Mouse (Mus musculus): ENCODE results near the gene Wrap53. TPM values are rescaled to one million over a fixed set of nuclear protein-coding genes. Genes with fewer than 3 reads are reported as not detected.
"Not testable (repeated sequence)": the region's sequence is repeated elsewhere in the genome, so short reads cannot be mapped to it uniquely, and the experiment has no call there.

The Wrap53 gene
- polyA plus RNA-seq (2015; fragmentation: Nextera tagmentation; extraction: Ambion mirVana) = 23.6 and 24.8 TPM in 2 replicates

DNA sequence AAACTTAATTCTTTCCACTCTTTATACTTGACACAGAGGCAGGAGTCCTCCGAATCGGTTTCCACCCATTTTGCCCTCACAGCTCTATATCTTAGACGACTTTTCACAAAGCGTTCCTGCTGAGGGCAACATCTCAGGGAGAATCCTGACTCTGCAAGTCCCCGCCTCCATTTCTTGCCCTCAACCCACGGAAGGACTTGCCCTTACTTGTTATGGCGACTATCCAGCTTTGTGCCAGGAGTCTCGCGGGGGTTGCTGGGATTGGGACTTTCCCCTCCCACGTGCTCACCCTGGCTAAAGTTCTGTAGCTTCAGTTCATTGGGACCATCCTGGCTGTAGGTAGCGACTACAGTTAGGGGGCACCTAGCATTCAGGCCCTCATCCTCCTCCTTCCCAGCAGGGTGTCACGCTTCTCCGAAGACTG is at the start of gene Wrap53, which contains the start of gene Trp53:
Gene Wrap53, minus strand, starts transcription at position 165 of the 424 bp plus-strand sequence.
Gene Trp53, plus strand, starts transcription at position 269 of the 424 bp plus-strand sequence.
- Histone ChIP-seq H3K4me3 (peak within 1 kb of the TSS; percentile 77), H3K27me3 (no peaks in the 10 kb centered on the region), H3K27ac (peak within 1 kb of the TSS; percentile 96), H3K9me3 (no peaks in the 10 kb centered on the region), H3K36me3 (peaks cover 11% of the 10 kb centered on the region; the same call in 1 of the 2 replicates), H3K4me2 (peak within 1 kb of the TSS; percentile 80), H3K4me1 (peaks cover 33% of the 10 kb centered on the region), H3K9ac (peak within 1 kb of the TSS; percentile 80)
- ATAC-seq (ENCODE audit: insufficient number of reproducible peaks, low FRiP score, low TSS enrichment, low read depth) = peak; percentile 58
- WGBS = under 1% methylated on average over 13 of the region's 13 CpGs

DNA sequence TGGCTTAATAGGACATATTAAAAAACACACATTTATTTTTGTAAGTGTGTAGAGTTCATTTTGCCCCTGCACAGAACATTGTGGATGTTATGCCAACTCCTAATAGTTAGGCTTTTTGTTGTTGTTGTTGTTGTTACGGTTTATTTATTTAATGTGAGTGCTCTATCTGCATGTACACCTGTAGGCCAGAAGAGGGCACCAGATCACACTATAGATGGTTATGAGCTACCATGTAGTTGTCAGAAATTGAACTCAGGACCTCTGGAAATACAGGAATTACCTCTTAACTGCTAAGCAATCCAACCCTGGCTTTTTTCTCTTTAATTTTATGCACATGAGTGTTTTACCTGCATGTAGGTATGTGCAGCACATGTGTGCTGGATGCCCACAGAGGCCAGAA is 49.7 kb upstream of the Wrap53 start:
- no peak for ATAC-seq (ENCODE audit: insufficient number of reproducible peaks, low FRiP score, low TSS enrichment, low read depth)
- no peak overlapping the region for H3K4me3 ChIP-seq
- no peaks in the 10 kb centered on the region for H3K9me3 ChIP-seq
- H3K27me3 ChIP-seq = no peaks in the 10 kb centered on the region
- no peaks in the 10 kb centered on the region for H3K36me3 ChIP-seq
- no peak overlapping the region for H3K4me2 ChIP-seq
- peaks cover 11% of the 10 kb centered on the region; the same call in 1 of the 2 replicates for H3K4me1 ChIP-seq
- H3K27ac ChIP-seq = no peak overlapping the region
- 50% methylated on average over 1 of the region's 1 CpGs for WGBS
- H3K9ac ChIP-seq = no peak overlapping the region

DNA sequence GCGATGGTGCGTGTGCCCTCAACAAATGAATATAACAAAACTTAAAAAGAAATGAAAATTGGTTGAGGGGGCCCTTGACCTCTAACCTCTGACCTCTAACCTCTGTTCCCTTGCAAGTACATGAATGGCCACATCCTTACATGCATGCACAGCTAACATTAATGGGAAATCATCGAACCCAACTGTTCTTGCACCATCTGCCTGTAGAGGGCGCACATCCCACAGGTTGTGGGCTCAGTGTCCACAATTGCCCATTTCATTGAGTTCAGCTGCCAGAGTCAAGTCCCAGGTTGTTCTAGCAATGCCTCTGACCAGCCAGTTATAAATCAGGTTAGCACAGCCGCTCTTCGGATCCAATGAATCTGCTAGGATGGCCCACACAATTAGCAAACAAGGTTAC is 48.2 kb upstream of the Wrap53 start:
- 35% methylated on average over 6 of the region's 6 CpGs for WGBS
- no peak for ATAC-seq (ENCODE audit: insufficient number of reproducible peaks, low FRiP score, low TSS enrichment, low read depth)
- H3K4me3 ChIP-seq = no peak overlapping the region

DNA sequence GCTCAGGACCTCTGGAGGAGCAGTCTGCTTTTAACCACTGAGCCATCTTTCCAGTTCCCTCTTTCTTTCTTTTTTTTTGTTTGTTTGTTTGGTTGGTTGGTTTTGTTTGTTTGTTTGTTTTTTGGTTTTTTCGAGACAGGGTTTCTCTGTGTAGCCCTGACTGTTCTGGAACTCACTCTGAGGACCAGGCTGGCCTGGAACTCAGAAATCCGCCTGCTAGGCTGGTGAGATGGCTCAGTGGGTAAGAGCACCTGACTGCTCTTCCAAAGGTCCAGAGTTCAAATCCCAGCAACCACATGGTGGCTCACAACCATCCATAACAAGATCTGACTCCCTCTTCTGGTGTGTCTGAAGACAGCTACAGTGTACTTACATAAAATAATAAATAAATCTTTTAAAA is 44.3 kb upstream of the Wrap53 start:
- H3K4me2 ChIP-seq; H3K27ac ChIP-seq; H3K9ac ChIP-seq; H3K9me3 ChIP-seq; H3K4me1 ChIP-seq; H3K4me3 ChIP-seq; H3K36me3 ChIP-seq; H3K27me3 ChIP-seq; ATAC-seq (ENCODE audit: insufficient number of reproducible peaks, low FRiP score, low TSS enrichment, low read depth): not testable (repeated sequence)
- WGBS = 90% methylated on average over 2 of the region's 2 CpGs

More for the DNA sequence above, 48.2 kb upstream of the Wrap53 start:
- Histone ChIP-seq H3K9ac (no peak overlapping the region), H3K4me2 (no peak overlapping the region), H3K27ac (no peak overlapping the region), H3K9me3 (no peaks in the 10 kb centered on the region), H3K27me3 (no peaks in the 10 kb centered on the region), H3K36me3 (no peaks in the 10 kb centered on the region), H3K4me1 (no peaks in the 10 kb centered on the region)

DNA sequence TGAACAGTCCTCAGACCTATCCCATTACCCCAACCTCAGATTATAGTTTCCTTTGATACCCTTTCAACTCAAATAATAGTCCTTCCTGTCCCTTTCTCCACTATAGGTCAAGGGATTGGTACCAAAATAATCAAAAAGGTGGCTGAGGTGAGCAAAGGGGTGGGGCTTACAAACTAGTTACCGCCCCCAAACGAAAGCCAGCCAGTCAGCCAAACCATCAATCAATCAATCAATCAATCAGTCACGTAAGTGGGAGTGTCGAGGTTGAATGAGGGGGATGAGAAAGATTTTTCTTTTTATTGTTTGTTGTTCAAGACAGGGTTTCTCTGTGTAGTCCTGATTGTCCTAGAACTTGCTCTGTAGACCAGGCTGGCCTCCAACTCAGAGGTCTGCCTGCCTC is 43.0 kb upstream of the Wrap53 start:
- H3K4me2 ChIP-seq = peak overlapping the region; percentile 74; the same call in 1 of the 2 replicates
- no peaks in the 10 kb centered on the region for H3K27me3 ChIP-seq
- ATAC-seq (ENCODE audit: insufficient number of reproducible peaks, low FRiP score, low TSS enrichment, low read depth) = no peak
- H3K9ac ChIP-seq = peak overlapping the region; percentile 43; the same call in 1 of the 2 replicates
- peaks cover 8% of the 10 kb centered on the region for H3K4me1 ChIP-seq
- 62% methylated on average over 4 of the region's 4 CpGs for WGBS
- H3K36me3 ChIP-seq = no peaks in the 10 kb centered on the region
- no peaks in the 10 kb centered on the region for H3K9me3 ChIP-seq
- H3K27ac ChIP-seq = no peak overlapping the region
- H3K4me3 ChIP-seq = peak overlapping the region; percentile 49

DNA sequence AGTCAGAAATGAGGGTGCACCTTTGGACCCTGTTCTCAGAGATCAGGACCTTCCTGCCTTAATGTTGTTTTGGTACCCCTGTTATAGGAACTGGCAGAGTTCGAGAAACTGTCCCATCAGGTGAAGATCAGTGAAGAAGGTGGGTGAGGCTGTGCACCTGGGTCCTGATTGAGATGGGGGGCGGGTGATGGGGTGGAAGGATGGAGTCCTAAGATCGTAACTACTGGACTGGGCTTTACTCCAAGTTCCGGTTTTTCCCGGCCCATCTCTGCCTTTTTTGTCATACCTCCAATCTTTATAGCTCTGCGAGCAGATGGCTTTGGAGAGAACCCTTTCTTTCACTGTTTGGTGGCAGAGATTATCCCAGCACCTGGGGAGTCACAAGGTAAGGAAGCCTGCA is 42.4 kb upstream of the Wrap53 start:
- WGBS = 17% methylated on average over 6 of the region's 6 CpGs
- H3K4me2 ChIP-seq = peak overlapping the region; percentile 74
- H3K9ac ChIP-seq = peak overlapping the region; percentile 43
- H3K27ac ChIP-seq = peak overlapping the region; percentile 55; the same call in 1 of the 2 replicates
- H3K4me1 ChIP-seq = peaks cover 8% of the 10 kb centered on the region
- no peak for ATAC-seq (ENCODE audit: insufficient number of reproducible peaks, low FRiP score, low TSS enrichment, low read depth)
- no peaks in the 10 kb centered on the region for H3K36me3 ChIP-seq
- no peaks in the 10 kb centered on the region for H3K27me3 ChIP-seq
- no peaks in the 10 kb centered on the region for H3K9me3 ChIP-seq
- H3K4me3 ChIP-seq = peak overlapping the region; percentile 49

DNA sequence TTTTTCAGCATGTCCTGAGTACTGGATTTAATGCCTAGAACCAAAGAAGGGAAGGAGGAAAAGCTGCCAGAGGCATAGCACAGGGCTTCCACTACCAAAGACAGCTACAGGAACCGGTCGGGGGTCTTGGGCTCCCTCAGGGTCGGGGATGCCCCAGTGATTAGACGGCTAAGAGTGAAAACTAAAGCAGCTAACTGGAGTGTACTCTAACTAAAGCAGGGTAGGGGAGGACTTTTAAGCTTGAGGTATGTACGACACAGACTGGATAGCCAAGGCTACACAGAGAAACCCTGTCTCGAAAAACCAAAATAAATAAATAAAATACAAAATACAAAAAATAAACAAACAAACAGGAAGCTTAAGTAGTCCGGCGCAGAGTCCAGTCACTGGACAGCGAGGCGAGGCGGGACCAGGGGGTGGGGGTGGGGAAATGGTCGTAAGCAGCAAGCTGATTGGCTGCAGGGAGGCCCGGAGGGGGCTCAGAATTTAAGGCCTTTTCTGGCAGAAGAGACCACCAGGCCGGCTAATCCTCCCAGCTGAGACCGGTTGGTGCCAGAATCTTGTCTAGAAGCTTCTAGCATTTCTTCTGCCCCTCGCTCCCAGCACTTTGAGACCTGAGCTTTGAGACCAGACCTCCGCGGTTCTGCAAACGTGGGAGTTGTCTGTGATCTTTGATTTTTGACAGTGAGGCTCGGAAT is 41.7 kb upstream of the Wrap53 start, which contains the start of gene Sat2:
Gene Sat2, plus strand, starts transcription at position 454 of the 698 bp plus-strand sequence.
- no peaks in the 10 kb centered on the region for H3K36me3 ChIP-seq
- H3K27me3 ChIP-seq = 0 out of 2 replicates have a peak, but pooled peaks cover 5% of the 10 kb centered on the region
- H3K4me3 ChIP-seq = peak within 1 kb of the TSS; percentile 49
- ATAC-seq (ENCODE audit: insufficient number of reproducible peaks, low FRiP score, low TSS enrichment, low read depth) = peak; percentile 64
- peak within 1 kb of the TSS; percentile 55 for H3K27ac ChIP-seq
- H3K9ac ChIP-seq = peak within 1 kb of the TSS; percentile 43
- no peaks in the 10 kb centered on the region for H3K9me3 ChIP-seq
- H3K4me1 ChIP-seq = peaks cover 8% of the 10 kb centered on the region
- WGBS = 2% methylated on average over 20 of the region's 20 CpGs
- peak within 1 kb of the TSS; percentile 74 for H3K4me2 ChIP-seq

DNA sequence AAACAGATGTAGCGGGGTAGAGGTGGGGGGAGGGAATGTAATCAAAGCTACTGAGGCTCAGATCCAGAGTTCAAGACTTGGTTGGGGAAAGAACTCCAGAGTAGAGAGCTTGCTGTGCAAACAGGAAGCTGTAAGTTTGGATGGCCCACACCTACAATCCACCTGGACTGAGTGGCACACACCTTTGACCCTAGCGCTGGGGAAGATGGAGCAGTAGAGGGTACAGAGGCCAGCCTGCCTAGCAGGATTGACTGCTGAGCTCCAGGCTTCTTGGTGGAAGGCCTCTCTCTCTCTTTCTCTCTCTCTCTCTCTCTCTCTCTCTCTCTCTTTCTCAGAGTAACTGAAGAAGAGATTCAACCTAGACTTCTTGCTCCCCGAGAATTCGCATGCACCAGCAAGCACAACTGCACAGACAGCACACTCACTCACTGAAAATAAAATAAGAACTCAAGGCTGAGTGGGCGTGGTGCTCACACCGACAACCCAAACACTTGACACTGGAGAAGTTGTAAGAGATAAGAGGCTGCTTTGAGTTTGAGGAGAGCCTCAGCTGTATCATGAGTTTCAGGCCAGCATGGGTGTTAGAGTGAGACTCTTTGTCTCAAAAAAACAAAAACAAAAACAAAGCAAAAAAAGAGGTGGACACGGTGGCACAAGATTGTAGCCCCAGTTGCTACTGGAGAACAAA is 40.5 kb upstream of the Wrap53 start:
- 79% methylated on average over 7 of the region's 7 CpGs for WGBS
- no peak overlapping the region for H3K9ac ChIP-seq
- no peak for ATAC-seq (ENCODE audit: insufficient number of reproducible peaks, low FRiP score, low TSS enrichment, low read depth)

DNA sequence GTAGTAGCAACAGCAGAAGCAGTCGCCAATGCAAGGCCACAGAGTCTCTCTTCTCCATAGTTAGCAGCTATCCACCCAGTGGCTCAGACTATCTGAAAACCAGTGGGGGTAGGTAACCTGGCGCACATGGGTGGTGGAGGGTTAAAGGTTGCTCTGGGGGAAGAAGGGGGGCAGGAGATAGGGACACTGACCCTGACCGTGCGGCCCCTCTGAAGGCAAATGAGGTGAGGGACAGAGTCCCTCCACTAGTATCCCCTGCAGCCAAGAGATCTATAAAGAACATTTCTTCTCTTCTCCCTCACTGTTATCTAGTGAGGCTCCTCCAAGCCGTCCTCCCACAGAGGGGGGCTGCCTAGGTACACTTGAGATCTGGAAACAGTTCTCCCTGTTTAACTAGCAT is 37.8 kb upstream of the Wrap53 start, which contains the start of gene Shbg:
Gene Shbg, minus strand, starts transcription at position 101 of the 400 bp plus-strand sequence.
- H3K9ac ChIP-seq = no peak within 1 kb of the TSS
- 69% methylated on average over 5 of the region's 5 CpGs for WGBS
- no peak within 1 kb of the TSS for H3K4me2 ChIP-seq

More for the DNA sequence above, 40.5 kb upstream of the Wrap53 start:
- Histone ChIP-seq H3K27me3 (0 out of 2 replicates have a peak, but pooled peaks cover 7% of the 10 kb centered on the region), H3K9me3 (no peaks in the 10 kb centered on the region), H3K4me2 (no peak overlapping the region), H3K27ac (no peak overlapping the region), H3K4me1 (peaks cover 8% of the 10 kb centered on the region), H3K4me3 (no peak overlapping the region), H3K36me3 (no peaks in the 10 kb centered on the region)

DNA sequence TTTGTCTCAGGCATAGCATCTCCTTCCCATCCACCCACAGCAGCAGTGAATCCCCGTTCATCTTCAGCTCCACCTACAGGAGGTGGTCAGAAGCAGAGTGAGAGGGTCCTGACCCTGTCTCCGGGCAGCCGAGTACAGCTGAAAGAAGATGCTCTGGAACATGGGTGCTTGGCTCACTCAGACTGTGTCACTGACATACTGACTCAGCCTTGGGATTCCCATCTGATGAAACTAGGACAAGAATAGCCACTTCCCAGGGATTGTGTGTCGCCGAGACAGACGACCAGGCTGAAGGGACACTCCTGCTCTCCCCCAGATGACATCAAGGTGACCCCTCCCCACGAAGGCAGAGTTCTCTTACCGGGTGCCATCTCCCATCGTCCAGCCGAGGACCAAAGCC is 36.7 kb upstream of the Wrap53 start:
- Histone ChIP-seq H3K4me2 (no peak overlapping the region), H3K36me3 (no peaks in the 10 kb centered on the region), H3K27ac (no peak overlapping the region), H3K27me3 (0 out of 2 replicates have a peak, but pooled peaks cover 7% of the 10 kb centered on the region), H3K9ac (no peak overlapping the region), H3K4me1 (peaks cover 5% of the 10 kb centered on the region; the same call in 1 of the 2 replicates), H3K9me3 (no peaks in the 10 kb centered on the region), H3K4me3 (no peak overlapping the region)
- ATAC-seq (ENCODE audit: insufficient number of reproducible peaks, low FRiP score, low TSS enrichment, low read depth) = no peak
- 53% methylated on average over 10 of the region's 10 CpGs for WGBS

More for the DNA sequence above, 37.8 kb upstream of the Wrap53 start, which contains the start of gene Shbg:
- Histone ChIP-seq H3K4me3 (no peak within 1 kb of the TSS), H3K27me3 (0 out of 2 replicates have a peak, but pooled peaks cover 7% of the 10 kb centered on the region), H3K36me3 (no peaks in the 10 kb centered on the region), H3K27ac (no peak within 1 kb of the TSS), H3K4me1 (peaks cover 11% of the 10 kb centered on the region), H3K9me3 (no peaks in the 10 kb centered on the region)
- ATAC-seq (ENCODE audit: insufficient number of reproducible peaks, low FRiP score, low TSS enrichment, low read depth) = no peak

DNA sequence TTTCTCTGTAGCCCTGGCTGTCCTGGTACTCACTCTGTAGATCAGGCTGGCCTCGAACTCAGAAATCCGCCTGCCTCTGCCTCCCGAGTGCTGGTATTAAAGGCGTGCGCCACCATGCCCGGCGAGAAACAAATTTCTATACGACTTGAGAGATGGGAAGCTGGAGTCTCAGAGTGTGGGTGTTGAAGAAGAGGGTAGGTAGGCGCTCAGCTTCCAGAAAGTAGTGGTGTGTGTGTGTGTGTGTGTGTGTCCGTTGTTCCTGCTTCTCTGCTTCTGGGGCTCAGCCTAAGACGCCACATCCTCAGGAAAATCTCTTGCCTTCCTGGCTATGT is 34.2 kb upstream of the Wrap53 start:
- H3K9ac ChIP-seq; H3K4me3 ChIP-seq; ATAC-seq (ENCODE audit: insufficient number of reproducible peaks, low FRiP score, low TSS enrichment, low read depth); H3K27ac ChIP-seq; H3K9me3 ChIP-seq; H3K36me3 ChIP-seq; H3K27me3 ChIP-seq; H3K4me1 ChIP-seq; H3K4me2 ChIP-seq: not testable (repeated sequence)
- 51% methylated on average over 11 of the region's 11 CpGs for WGBS

All from limb, embryonic 15.5 days (tissue).